Mouse (Mus musculus) stomach, embryonic 16.5 days (tissue): Measurements from ENCODE around the gene Creld2. TPM values are rescaled to one million over a fixed set of nuclear protein-coding genes. Genes with fewer than 3 reads are reported as not detected.

Source experiments
- ATAC-seq: fragments of 200-750 bp; cut with Nextera tagmentation; 2 replicates; pipeline ENCODE4 v1.8.0; 2017; ENCODE audit warnings: moderate number of reproducible peaks, moderate TSS enrichment; ENCODE audit not compliant: insufficient read depth, low FRiP score
- H3K27ac ChIP-seq: fragments of 300-500 bp; sonication (generic); 2 replicates; pipeline ENCODE4 v1.5.1; 2014; ENCODE audit warnings: low read length
- H3K27me3 ChIP-seq: fragments of 300-500 bp; sonication (generic); 2 replicates; pipeline ENCODE4 v1.6.1; 2014; ENCODE audit warnings: low read length, control low read depth, mixed read lengths; ENCODE audit not compliant: control insufficient read depth, insufficient read depth
- H3K36me3 ChIP-seq: fragments of 300-500 bp; sonication (generic); 2 replicates; pipeline ENCODE4 v1.6.1; 2014; ENCODE audit warnings: low read length; ENCODE audit not compliant: control insufficient read depth, insufficient read depth
- H3K4me1 ChIP-seq: fragments of 300-500 bp; sonication (generic); 2 replicates; pipeline ENCODE4 v1.6.1; 2014; ENCODE audit warnings: low read length, control low read depth, mixed read lengths; ENCODE audit not compliant: control insufficient read depth, insufficient read depth
- H3K4me2 ChIP-seq: fragments of 300-500 bp; sonication (generic); 2 replicates; pipeline ENCODE4 v1.6.1; 2014; ENCODE audit warnings: low read depth, low read length, mixed read lengths
- H3K4me3 ChIP-seq: fragments of 300-500 bp; sonication (generic); replicated peaks from 2 replicates; pipeline ENCODE4 v1.5.1; 2014; ENCODE audit warnings: mild to moderate bottlenecking, low read length
- H3K9ac ChIP-seq: fragments of 300-500 bp; sonication (generic); 2 replicates; pipeline ENCODE4 v1.6.1; 2014; ENCODE audit warnings: low read length
- H3K9me3 ChIP-seq: fragments of 300-500 bp; sonication (generic); replicated peaks from 2 replicates; pipeline ENCODE4 v1.6.1; 2016; ENCODE audit warnings: low read length, control low read depth; ENCODE audit not compliant: control insufficient read depth
- WGBS: fragments of 180-500 bp; shearing (Covaris S2); extraction: QIAGEN DNeasy Blood & Tissue Kit; methylation state at CpG from one replicate; pipeline ENCODE4 v1.1.7; 2014; 5-methylcytosine and 5-hydroxymethylcytosine counted together
- polyA plus RNA-seq: library from polyadenylated mRNA; unstranded; fragments of >200 nt; fragmentation: Nextera tagmentation; extraction: Ambion mirVana; gene quantifications from 2 replicates; pipeline ENCODE4 v1.2.1, GENCODE M21; 2015

The Creld2 gene
- polyA plus RNA-seq, 1 experiment from 2014 or later, result 105 TPM

DNA sequence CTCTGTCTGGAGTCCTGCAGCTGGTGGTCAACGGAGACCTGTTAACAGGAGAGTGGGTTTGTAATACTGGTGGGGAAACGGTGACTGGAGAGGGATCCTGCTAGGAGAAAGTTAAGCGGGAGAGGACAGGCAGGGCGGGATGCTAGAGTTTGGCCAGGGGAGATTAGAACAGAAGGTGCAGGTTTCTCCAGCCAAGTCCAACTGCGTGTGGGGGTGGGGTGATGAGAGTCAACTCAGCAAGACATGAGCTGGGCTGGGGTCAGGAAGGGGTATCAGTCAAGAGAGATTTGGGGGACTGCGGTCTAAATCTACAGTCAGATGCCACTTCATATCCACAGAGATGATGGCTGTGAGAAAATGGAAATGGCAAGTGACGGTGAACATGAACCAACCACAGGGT is 25.5 kb downstream of the Creld2 start:
- no peaks in the 10 kb centered on the region for H3K9me3 ChIP-seq
- H3K36me3 ChIP-seq, result no peaks in the 10 kb centered on the region
- no peak overlapping the region for H3K4me2 ChIP-seq
- WGBS, result 90% methylated on average over 7 of the region's 7 CpGs
- no peak overlapping the region for H3K27ac ChIP-seq
- no peaks in the 10 kb centered on the region for H3K27me3 ChIP-seq
- H3K9ac ChIP-seq, result no peak overlapping the region
- no peak for ATAC-seq
- H3K4me3 ChIP-seq, result no peak overlapping the region
- peaks cover 10% of the 10 kb centered on the region for H3K4me1 ChIP-seq

- no peak for ATAC-seq
- H3K9ac ChIP-seq, result no peak overlapping the region
- WGBS, result 100% methylated on average over 1 of the region's 1 CpGs
- H3K9me3 ChIP-seq, result no peaks in the 10 kb centered on the region
- H3K36me3 ChIP-seq, result no peaks in the 10 kb centered on the region
- no peak overlapping the region for H3K4me2 ChIP-seq
- H3K4me1 ChIP-seq, result peaks cover 31% of the 10 kb centered on the region
- H3K27me3 ChIP-seq, result no peaks in the 10 kb centered on the region
- no peak overlapping the region for H3K27ac ChIP-seq
- H3K4me3 ChIP-seq, result no peak overlapping the region
Observed at GRCm38 (mm10) chr15:88848661-88849060, 29.2 kb downstream of the Creld2 start.

- peak overlapping the region; percentile 96 for H3K27ac ChIP-seq
- no peak for ATAC-seq
- H3K4me2 ChIP-seq, result no peak overlapping the region
- no peaks in the 10 kb centered on the region for H3K27me3 ChIP-seq
- H3K9ac ChIP-seq, result peak overlapping the region; percentile 62; the same call in 1 of the 2 replicates
- H3K4me3 ChIP-seq, result no peak overlapping the region
- peaks cover 38% of the 10 kb centered on the region for H3K4me1 ChIP-seq
- 94% methylated on average over 2 of the region's 2 CpGs for WGBS
- H3K9me3 ChIP-seq, result no peaks in the 10 kb centered on the region
- no peaks in the 10 kb centered on the region for H3K36me3 ChIP-seq
Observed at GRCm38 (mm10) chr15:88849621-88850020, 30.2 kb downstream of the Creld2 start.

DNA sequence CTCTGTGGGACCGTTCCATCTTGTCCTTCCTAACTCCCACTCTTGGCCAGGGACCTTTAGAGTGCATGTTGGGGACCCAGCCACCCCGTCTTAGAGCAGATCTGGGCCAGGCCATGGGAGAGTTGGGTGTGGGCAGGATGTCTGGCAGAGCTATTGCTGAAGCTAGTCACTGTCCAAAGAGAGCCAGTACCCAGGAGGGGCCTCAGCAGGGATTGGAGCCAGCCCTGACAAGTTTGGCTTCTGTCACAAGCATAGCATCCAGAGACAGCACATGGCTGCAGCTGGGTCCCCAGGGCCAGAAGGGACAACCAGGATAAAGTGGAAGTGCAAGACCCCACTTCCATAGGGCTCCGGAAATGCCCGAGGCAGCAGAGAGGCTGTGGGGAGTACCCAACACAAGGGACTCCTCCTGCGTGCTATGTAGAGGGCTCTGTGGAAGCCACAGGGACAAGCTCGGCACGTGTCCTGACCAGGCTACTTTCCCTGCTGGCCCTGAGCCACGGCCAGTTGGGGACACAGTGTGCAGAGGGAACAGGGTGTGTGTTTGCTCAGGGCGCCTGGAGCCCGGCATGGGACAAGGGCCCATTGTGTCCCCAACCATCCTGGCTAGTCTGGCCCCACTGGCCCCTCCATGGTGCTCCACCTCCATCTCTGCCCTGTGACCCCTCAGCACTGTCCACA is 30.8 kb downstream of the Creld2 start:
- peak overlapping the region; percentile 62 for H3K9ac ChIP-seq
- no peaks in the 10 kb centered on the region for H3K36me3 ChIP-seq

DNA sequence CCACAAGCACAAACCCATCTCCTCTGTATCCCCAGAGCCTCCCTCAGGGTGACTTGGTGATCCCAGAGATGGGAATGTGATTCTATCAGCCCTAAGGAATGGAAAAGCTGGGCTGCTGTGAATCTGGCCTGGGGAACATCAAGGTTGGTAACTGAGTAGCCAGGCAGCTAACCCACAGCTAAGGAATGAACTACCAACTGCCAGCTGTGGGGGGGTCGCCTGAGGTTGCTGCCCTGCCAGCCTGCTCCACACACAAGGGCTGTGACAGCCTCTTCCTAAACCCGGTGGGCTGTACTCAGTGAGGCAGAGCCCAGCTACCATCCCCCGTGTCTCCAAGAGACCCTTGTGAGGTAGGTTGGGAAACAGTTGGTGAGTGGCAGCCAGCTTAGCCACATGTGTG is 31.6 kb downstream of the Creld2 start:
- no peaks in the 10 kb centered on the region for H3K27me3 ChIP-seq
- ATAC-seq, result no peak
- no peak overlapping the region for H3K4me2 ChIP-seq
- peak overlapping the region; percentile 96 for H3K27ac ChIP-seq
- H3K4me1 ChIP-seq, result peaks cover 50% of the 10 kb centered on the region
- no peak overlapping the region for H3K4me3 ChIP-seq
- H3K9me3 ChIP-seq, result no peaks in the 10 kb centered on the region
- peak overlapping the region; percentile 62 for H3K9ac ChIP-seq
- 38% methylated on average over 3 of the region's 3 CpGs for WGBS
- H3K36me3 ChIP-seq, result no peaks in the 10 kb centered on the region

More for the DNA sequence above, 30.8 kb downstream of the Creld2 start:
- H3K4me2 ChIP-seq, result no peak overlapping the region
- H3K9me3 ChIP-seq, result no peaks in the 10 kb centered on the region
- peaks cover 44% of the 10 kb centered on the region for H3K4me1 ChIP-seq
- ATAC-seq, result peak; percentile 83
- H3K4me3 ChIP-seq, result no peak overlapping the region
- no peaks in the 10 kb centered on the region for H3K27me3 ChIP-seq
- H3K27ac ChIP-seq, result peak overlapping the region; percentile 96
- 44% methylated on average over 10 of the region's 10 CpGs for WGBS

GRCm38 (mm10) chr15:88851507-88852149 is 32.2 kb downstream of the Creld2 start:
- H3K4me1 ChIP-seq, result peaks cover 50% of the 10 kb centered on the region
- peak; percentile 88 for ATAC-seq

GRCm38 (mm10) chr15:88853106-88853505 is 33.7 kb downstream of the Creld2 start:
- Histone ChIP-seq H3K9me3 (no peaks in the 10 kb centered on the region), H3K27me3 (no peaks in the 10 kb centered on the region), H3K36me3 (no peaks in the 10 kb centered on the region), H3K4me3 (no peak overlapping the region), H3K27ac (peak overlapping the region; percentile 93; the same call in 1 of the 2 replicates), H3K4me2 (no peak overlapping the region), H3K9ac (peak overlapping the region; percentile 43), H3K4me1 (peaks cover 50% of the 10 kb centered on the region)
- ATAC-seq, result no peak
- 68% methylated on average over 9 of the region's 9 CpGs for WGBS

More at GRCm38 (mm10) chr15:88851507-88852149, 32.2 kb downstream of the Creld2 start:
- Histone ChIP-seq H3K27me3 (no peaks in the 10 kb centered on the region), H3K36me3 (no peaks in the 10 kb centered on the region), H3K4me2 (no peak overlapping the region), H3K27ac (peak overlapping the region; percentile 96), H3K9me3 (no peaks in the 10 kb centered on the region), H3K9ac (peak overlapping the region; percentile 62), H3K4me3 (no peak overlapping the region)
- WGBS, result 49% methylated on average over 10 of the region's 10 CpGs

GRCm38 (mm10) chr15:88854119-88854968 is 34.9 kb downstream of the Creld2 start:
- peaks cover 50% of the 10 kb centered on the region for H3K4me1 ChIP-seq
- H3K9me3 ChIP-seq, result no peaks in the 10 kb centered on the region
- H3K27me3 ChIP-seq, result no peaks in the 10 kb centered on the region
- no peak overlapping the region for H3K4me3 ChIP-seq
- no peak overlapping the region for H3K4me2 ChIP-seq
- WGBS, result 42% methylated on average over 6 of the region's 6 CpGs
- ATAC-seq, result no peak
- no peaks in the 10 kb centered on the region for H3K36me3 ChIP-seq
- no peak overlapping the region; the same call in 1 of the 2 replicates for H3K27ac ChIP-seq
- peak overlapping the region; percentile 42; the same call in 1 of the 2 replicates for H3K9ac ChIP-seq
